Mouse (Mus musculus): ENCODE data around the gene Vamp3. TPM values are rescaled to one million over a fixed set of nuclear protein-coding genes. Genes with fewer than 3 reads are reported as not detected.

Vamp3 gene
- total and polyA plus RNA-seq, 3 experiments, result 29.2 to 68.4 (median 44.1) TPM

DNA sequence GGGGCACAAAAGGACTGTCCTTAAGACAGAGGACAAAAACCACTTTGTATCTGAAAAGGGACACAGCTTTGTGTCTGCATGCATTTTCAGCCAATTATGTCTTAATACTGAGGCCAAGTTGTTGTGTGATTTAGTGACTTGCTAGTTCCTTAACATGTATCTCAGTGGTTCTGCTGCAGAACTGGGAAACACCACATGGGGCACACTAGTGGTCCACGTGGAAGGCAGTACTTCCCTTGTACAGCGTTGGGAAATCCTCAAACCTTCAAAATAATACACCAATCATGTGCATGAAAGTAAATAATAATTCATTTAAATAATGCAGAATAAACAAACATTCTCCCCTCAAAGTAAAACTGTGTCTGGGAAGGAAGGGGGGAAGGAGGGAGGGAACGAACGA is 11.0 kb upstream of the Vamp3 start:
- TF ChIP-seq MEF2A (IDR thresholded peaks at IDR 0.05; ENCODE audit: borderline replicate concordance, low read depth, low read length) (no peak), CTCF (conservative IDR thresholded peaks at IDR 0.05 in 1 of 2, IDR thresholded peaks at IDR 0.05 in 1 of 2; ENCODE audit: low read depth in 2 of 2, low read length in 2 of 2) (peak in 1 of 2 experiments; percentile 27; a peak in 1 of 4 replicates), MAX (IDR thresholded peaks at IDR 0.05; ENCODE audit: low read length) (peak; percentile 72), MYC (IDR thresholded peaks at IDR 0.05; ENCODE audit: low read depth, low read length) (peak; percentile 69), TBP (conservative IDR thresholded peaks at IDR 0.05; ENCODE audit: low read depth, low read length) (no peak)
- DNase-seq (ENCODE audit: extremely low read depth), result no peak
- dilution Hi-C loops (cut with MboI; ENCODE audit: extremely low pct_ligation_motif_present, extremely low pct_unique_long_range_greater_than_20kb, low sequenced_read_pairs) (no loop called here), in situ Hi-C loops (cut with MboI; ENCODE audit: low pct_ligation_motif_present, low pct_unique_long_range_greater_than_20kb, low sequenced_read_pairs) (no loop called here)
- peaks cover 20% of the 10 kb centered on the region for H3K27me3 ChIP-seq (replicated peaks)
- H3K9me3 ChIP-seq (replicated peaks; ENCODE audit: low read length), result no peaks in the 10 kb centered on the region
- H3K27ac ChIP-seq (ENCODE audit: insufficient read depth, low read depth), result no peak overlapping the region
- no peaks in the 10 kb centered on the region for H3K36me3 ChIP-seq (replicated peaks in 1 of 2; ENCODE audit: control insufficient read depth in 1 of 2, insufficient read depth in 1 of 2, low read length in 1 of 2)
- H3K9ac ChIP-seq (ENCODE audit: insufficient read depth, low read depth), result no peak overlapping the region
- H3K79me2 ChIP-seq (replicated peaks; ENCODE audit: control insufficient read depth, extremely low read depth, insufficient read depth, poor library complexity, severe bottlenecking), result no peaks in the 10 kb centered on the region
- no peak overlapping the region for H3K4me3 ChIP-seq (replicated peaks in 1 of 3; ENCODE audit: low read depth in 2 of 3, low read length in 2 of 3, poor library complexity in 1 of 3)
- H3K4me2 ChIP-seq (ENCODE audit: insufficient read depth, low read depth, poor library complexity, severe bottlenecking), result no peak overlapping the region
- no peaks in the 10 kb centered on the region for H3K4me1 ChIP-seq (ENCODE audit: control insufficient read depth in 1 of 2, insufficient read depth in 2 of 2)

DNA sequence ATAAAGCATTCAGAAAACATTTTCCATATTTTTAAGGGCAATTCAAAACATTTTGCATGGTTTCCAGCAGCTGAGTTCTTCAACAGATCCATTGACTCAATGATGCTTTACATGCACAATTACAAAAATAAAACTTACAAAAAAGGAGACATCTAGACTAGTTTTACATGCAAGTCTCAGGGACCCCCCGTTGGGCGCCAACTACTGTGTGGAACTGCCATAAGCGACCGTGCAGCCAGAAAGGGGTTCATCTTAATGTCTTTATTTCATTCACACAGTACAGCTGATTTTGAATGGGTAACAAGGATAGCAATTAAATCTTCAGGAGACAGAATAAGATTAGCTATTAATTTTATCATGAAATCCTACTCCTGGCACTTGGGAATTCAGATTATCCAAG is 1.8 kb upstream of the Vamp3 start:
- in situ Hi-C loops (cut with MboI; ENCODE audit: low pct_ligation_motif_present, low pct_unique_long_range_greater_than_20kb, low sequenced_read_pairs) (no loop called here), dilution Hi-C loops (cut with MboI; ENCODE audit: extremely low pct_ligation_motif_present, extremely low pct_unique_long_range_greater_than_20kb, low sequenced_read_pairs) (no loop called here)
- DNase-seq (ENCODE audit: extremely low read depth), result no peak
- Histone ChIP-seq H3K4me1 (ENCODE audit: control insufficient read depth in 1 of 2, insufficient read depth in 2 of 2) (peaks cover 3 to 10% of the 10 kb centered on the region in 2 experiments; a peak in 2 of 4 replicates), H3K4me2 (ENCODE audit: insufficient read depth, low read depth, poor library complexity, severe bottlenecking) (no peak overlapping the region), H3K27me3 (replicated peaks) (no peaks in the 10 kb centered on the region), H3K9ac (ENCODE audit: insufficient read depth, low read depth) (no peak overlapping the region), H3K36me3 (replicated peaks in 1 of 2; ENCODE audit: control insufficient read depth in 1 of 2, insufficient read depth in 1 of 2, low read length in 1 of 2) (peaks cover 2 to 13% of the 10 kb centered on the region in 2 experiments), H3K4me3 (replicated peaks in 1 of 3; ENCODE audit: low read depth in 2 of 3, low read length in 2 of 3, poor library complexity in 1 of 3) (no peak overlapping the region), H3K27ac (ENCODE audit: insufficient read depth, low read depth) (no peak overlapping the region), H3K9me3 (replicated peaks; ENCODE audit: low read length) (peaks cover 19% of the 10 kb centered on the region), H3K79me2 (replicated peaks; ENCODE audit: control insufficient read depth, extremely low read depth, insufficient read depth, poor library complexity, severe bottlenecking) (peaks cover 7% of the 10 kb centered on the region)
- no peak for TF ChIP-seq MEF2A (IDR thresholded peaks at IDR 0.05; ENCODE audit: borderline replicate concordance, low read depth, low read length)
- TF ChIP-seq EP300 (IDR thresholded peaks at IDR 0.05; ENCODE audit: low read length), result no peak
- TF ChIP-seq SIN3A (IDR thresholded peaks at IDR 0.05; ENCODE audit: low read length), result no peak
- TF ChIP-seq ZC3H11A (IDR thresholded peaks at IDR 0.05; ENCODE audit: low read depth, low read length), result no peak
- TF ChIP-seq PAX5 (IDR thresholded peaks at IDR 0.05; ENCODE audit: low read length), result no peak
- no peak for TF ChIP-seq USF2 (conservative IDR thresholded peaks at IDR 0.05; ENCODE audit: low read depth, low read length)
- no peak for TF ChIP-seq TCF12 (IDR thresholded peaks at IDR 0.05; ENCODE audit: low read depth, low read length)
- no peak for TF ChIP-seq JUND (conservative IDR thresholded peaks at IDR 0.05; ENCODE audit: low read depth, low read length)
- no peak for TF ChIP-seq RAD21 (IDR thresholded peaks at IDR 0.05; ENCODE audit: low read depth, low read length)
- no peak for TF ChIP-seq NELFE (IDR thresholded peaks at IDR 0.05; ENCODE audit: low read depth, low read length)
- no peak for TF ChIP-seq GABPA (IDR thresholded peaks at IDR 0.05; ENCODE audit: insufficient replicate concordance, low read depth, low read length)
- no peak for TF ChIP-seq ZMIZ1 (IDR thresholded peaks at IDR 0.05; ENCODE audit: low read depth, low read length)
- TF ChIP-seq ELF1 (IDR thresholded peaks at IDR 0.05; ENCODE audit: low read depth, low read length), result no peak
- no peak for TF ChIP-seq SMC3 (IDR thresholded peaks at IDR 0.05; ENCODE audit: low read depth, low read length)
- TF ChIP-seq CHD2 (IDR thresholded peaks at IDR 0.05; ENCODE audit: low read length), result no peak
